Mouse (Mus musculus) testis, postnatal 10 days (tissue): ENCODE results near the gene Arntl2.

Experiments used
- DNase-seq: peaks from one replicate; pipeline ENCODE4 v3.0.0; 2021; ENCODE audit warnings: low spot score

Gene Arntl2

GRCm38 (mm10) chr6:146781566-146781965 lies 14.3 kb upstream of the Arntl2 start:
- DNase-seq = no peak

- peak; percentile 12 for DNase-seq
Observed at GRCm38 (mm10) chr6:146793527-146793926, 2.3 kb upstream of the Arntl2 start.

GRCm38 (mm10) chr6:146795166-146795923 lies 510 bp upstream of the Arntl2 start:
- peak; percentile 35 for DNase-seq

GRCm38 (mm10) chr6:146797446-146797845 lies 1.6 kb downstream of the Arntl2 start:
- DNase-seq = no peak

GRCm38 (mm10) chr6:146809991-146810390 lies 14.1 kb downstream of the Arntl2 start:
- no peak for DNase-seq

DNA sequence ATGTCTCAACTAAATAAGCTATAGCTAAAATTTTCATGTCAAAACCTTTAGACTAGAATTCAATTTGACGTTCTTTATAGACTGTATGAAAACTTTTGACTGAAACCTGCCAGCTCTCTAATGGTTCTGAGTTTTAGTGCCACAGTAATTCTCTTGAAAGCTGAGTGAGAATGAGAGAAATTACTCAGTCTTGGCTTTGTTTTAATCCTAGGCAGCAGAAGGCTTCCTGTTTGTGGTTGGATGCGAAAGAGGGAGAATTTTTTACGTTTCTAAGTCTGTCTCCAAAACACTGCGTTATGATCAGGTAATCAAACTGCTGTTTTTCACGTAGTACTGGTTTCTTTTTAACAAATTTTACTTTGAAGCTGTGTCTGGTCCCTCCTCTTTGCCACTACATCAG lies 17.2 kb downstream of the Arntl2 start:
- DNase-seq = no peak

GRCm38 (mm10) chr6:146820177-146820965 lies 24.5 kb downstream of the Arntl2 start:
- DNase-seq = no peak

DNA sequence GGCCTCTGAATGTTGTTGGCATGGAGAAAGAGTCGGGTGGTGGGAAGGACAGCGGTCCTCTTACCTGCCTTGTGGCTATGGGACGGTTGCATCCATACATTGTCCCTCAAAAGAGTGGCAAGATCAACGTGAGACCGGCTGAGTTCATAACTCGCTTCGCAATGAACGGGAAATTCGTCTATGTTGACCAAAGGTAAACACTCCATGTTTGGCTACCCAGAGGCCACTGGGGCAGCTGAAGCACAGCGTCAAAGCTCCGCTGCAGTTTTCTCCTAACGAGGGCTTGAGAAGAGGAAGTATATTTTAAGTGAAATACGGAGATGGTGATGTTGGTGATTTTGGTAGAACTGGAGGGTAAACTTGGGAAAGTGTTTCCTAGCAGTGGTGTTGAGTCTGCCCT lies 26.1 kb downstream of the Arntl2 start:
- no peak for DNase-seq

DNA sequence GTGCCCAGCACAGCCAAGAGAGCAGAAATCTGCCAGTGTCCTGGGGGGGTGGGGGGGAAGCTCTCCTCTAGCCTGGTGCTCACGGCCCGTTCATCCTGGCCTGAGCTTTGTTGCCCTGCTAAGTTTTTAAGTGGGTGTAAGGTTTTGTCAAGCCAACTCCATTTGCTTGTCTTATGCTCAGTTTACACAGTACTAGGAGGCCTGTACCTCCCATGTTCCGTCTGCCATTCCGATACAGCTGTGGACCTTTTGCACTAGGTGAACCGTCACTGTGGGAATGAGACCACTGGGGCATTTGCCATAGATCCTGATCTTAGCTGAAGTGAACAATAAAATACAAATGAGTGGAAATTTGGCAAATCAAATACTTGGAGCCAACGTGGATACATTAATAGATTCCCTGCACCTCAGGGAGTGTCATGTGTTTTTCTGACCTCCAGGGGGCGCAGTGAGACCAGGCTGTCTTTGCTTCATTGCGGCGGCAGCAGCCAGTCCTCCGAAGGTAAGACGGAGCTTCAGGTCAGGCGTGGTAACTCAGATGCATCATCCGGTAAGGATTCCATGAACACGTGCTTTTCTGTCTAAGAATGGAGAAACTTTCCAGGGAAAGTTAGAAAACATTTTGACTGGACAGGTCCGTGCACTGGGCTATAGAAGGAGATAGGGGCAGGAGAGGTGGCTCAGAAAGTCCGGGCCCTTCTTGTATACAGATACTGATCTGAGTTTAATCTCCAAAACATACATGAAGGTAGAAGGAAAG lies 29.1 kb downstream of the Arntl2 start:
- DNase-seq = peak; percentile 83

DNA sequence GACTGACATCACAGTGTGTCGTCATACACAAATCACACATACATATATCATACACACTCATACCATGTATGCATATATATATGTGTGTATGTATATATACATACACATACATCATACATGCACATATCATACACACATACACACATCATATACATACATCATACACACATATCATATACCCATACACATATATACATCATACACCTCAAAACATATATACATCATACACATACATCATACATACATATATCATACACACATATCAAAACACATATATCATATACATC lies 29.6 kb downstream of the Arntl2 start:
- DNase-seq = no peak

GRCm38 (mm10) chr6:146831320-146831719 lies 35.5 kb downstream of the Arntl2 start:
- no peak for DNase-seq

DNA sequence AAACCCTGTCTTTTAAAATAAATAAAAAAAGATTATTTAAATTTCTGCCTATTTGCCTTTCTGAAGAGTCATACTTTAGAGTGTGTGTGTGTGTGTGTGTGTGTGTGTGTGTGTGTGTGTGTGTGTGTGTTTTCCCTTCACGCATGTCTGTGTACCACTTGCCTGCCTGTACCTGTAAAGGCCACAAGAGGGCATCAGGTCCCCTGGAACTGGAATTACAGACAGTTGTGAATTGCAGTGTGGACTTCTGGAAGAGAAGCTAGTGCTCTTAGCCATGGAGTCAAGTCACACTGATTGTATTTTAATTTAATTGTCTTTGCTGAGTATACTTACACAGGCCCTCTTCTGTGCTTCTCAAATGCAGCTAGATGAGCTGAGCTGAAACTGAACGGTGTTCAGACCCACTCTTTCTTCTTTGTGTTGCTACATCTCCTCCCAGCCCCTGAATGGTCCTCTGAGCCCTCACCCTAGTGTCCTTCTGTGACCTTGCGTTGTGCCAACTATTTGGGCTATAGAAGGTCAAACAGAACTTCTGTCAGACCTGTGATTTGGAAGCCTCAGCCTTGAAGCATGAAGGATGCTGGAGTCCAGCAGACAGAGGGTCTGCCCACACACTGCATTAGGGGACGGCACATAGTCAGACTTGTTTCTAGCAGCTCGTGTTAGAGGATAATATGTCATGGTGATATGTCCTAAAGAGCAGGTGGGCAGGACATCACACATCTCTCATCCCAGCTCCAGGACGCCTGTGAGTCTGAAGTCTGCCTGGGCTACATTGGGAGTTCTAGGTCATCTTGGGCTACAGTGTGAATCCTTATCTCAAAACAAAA lies 37.8 kb downstream of the Arntl2 start:
- DNase-seq = no peak

DNA sequence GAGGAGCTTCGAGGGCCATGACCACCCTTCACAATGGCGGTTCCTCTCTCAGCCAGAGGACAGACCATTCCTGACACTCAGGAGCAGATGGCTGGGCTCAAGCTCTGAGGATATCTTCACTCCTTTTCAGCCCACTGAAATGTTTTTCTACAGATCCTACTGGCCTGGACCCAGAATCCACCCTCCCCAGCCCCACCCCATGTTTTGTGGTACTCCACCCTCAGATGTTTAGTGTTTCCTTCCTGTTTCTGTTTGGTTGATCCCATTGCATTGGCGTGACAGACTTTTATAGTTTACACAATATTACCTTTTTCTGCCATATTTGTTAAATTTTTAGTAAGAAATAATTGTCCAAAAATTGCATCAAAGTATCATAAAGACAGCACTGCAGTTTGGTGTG lies 38.5 kb downstream of the Arntl2 start:
- DNase-seq = no peak

- DNase-seq = no peak
Observed at GRCm38 (mm10) chr6:146835784-146836183, 39.9 kb downstream of the Arntl2 start.

DNA sequence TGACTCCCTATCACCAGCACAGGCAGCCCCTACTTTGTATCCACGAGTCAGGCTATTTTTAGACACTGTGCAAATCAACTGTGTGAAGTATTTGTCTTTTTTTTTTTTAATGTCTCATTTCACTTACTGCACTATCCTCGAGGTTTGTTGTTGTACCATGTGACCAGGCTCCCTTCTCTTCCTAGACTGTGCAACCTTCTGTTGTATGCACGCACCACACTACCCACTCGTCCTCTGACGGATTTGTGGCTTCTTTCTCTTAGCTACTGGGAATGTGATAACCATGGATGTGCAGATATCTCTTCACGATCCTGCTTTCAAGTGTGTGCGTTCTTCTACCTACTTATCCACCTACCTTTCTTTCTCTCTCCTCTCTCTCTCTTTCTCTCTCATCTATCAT lies 41.5 kb downstream of the Arntl2 start:
- no peak for DNase-seq

- no peak for DNase-seq
Observed at GRCm38 (mm10) chr6:146838366-146838765, 42.5 kb downstream of the Arntl2 start.

GRCm38 (mm10) chr6:146838863-146839262 lies 43.0 kb downstream of the Arntl2 start:
- no peak for DNase-seq

- no peak for DNase-seq
Observed at GRCm38 (mm10) chr6:146844867-146845266, 49.0 kb downstream of the Arntl2 start.

DNA sequence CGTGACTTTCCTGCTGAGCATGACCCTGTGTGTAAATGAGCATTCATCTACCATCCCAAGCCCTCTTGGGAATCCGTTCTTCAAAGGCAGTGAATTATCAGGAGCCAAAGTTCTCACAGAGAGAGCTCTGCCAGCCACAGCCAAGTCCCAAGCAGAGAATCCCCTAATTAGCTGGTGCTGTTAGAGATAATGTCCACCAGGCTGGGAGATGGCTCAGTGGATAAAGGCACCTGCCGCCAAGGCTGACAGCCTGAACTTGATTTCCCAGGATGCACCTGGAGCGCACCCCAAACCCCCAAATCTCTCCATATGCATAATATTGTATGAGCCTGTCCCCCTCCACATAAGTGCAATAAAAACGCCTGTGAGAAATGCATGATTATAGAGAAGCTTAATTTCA lies 49.5 kb downstream of the Arntl2 start:
- no peak for DNase-seq

- DNase-seq = no peak
Observed at GRCm38 (mm10) chr6:146845961-146846750, 50.3 kb downstream of the Arntl2 start.

GRCm38 (mm10) chr6:146847402-146847801 lies 51.5 kb downstream of the Arntl2 start:
- DNase-seq = no peak
